Mouse (Mus musculus) midbrain, embryonic 12.5 days (tissue): ENCODE measurements at regions not wholly inside any gene's neighbourhood (a gene's known extent, or its start where the extent isn't known, plus 50 kb on each side); places are given as distances from the start of the nearest gene placed in this dataset.

Experiments
- ATAC-seq: fragments of 200-750 bp; cut with Nextera tagmentation; 2 replicates; pipeline ENCODE4 v1.8.0; 2017; ENCODE audit warnings: low read depth, moderate TSS enrichment, moderate library complexity; ENCODE audit not compliant: low FRiP score
- H3K27ac ChIP-seq: fragments of 300-500 bp; sonication (generic); replicated peaks from 2 replicates; pipeline ENCODE4 v1.5.1; 2016; ENCODE audit warnings: mild to moderate bottlenecking
- H3K27me3 ChIP-seq: fragments of 300-500 bp; sonication (generic); 2 replicates; pipeline ENCODE4 v1.6.1; 2016; ENCODE audit warnings: mild to moderate bottlenecking
- H3K36me3 ChIP-seq: fragments of 300-500 bp; sonication (generic); 2 replicates; pipeline ENCODE4 v1.6.1; 2016
- H3K4me1 ChIP-seq: fragments of 300-500 bp; sonication (generic); 2 replicates; pipeline ENCODE4 v1.6.1; 2016
- H3K4me2 ChIP-seq: fragments of 300-500 bp; sonication (generic); replicated peaks from 2 replicates; pipeline ENCODE4 v1.6.1; 2016; ENCODE audit warnings: mild to moderate bottlenecking, moderate library complexity
- H3K4me3 ChIP-seq: fragments of 300-500 bp; sonication (generic); 2 replicates; pipeline ENCODE4 v1.5.1; 2016; ENCODE audit warnings: mild to moderate bottlenecking
- H3K9ac ChIP-seq: fragments of 300-500 bp; sonication (generic); replicated peaks from 2 replicates; pipeline ENCODE4 v1.6.1; 2016; ENCODE audit warnings: mild to moderate bottlenecking, moderate library complexity
- H3K9me3 ChIP-seq: fragments of 300-500 bp; sonication (generic); 2 replicates; pipeline ENCODE4 v1.6.1; 2016; ENCODE audit warnings: mild to moderate bottlenecking
- WGBS: fragments of 180-500 bp; shearing (Covaris S2); methylation state at CpG from one replicate; pipeline ENCODE4 v1.1.7; 2016; 5-methylcytosine and 5-hydroxymethylcytosine counted together

DNA sequence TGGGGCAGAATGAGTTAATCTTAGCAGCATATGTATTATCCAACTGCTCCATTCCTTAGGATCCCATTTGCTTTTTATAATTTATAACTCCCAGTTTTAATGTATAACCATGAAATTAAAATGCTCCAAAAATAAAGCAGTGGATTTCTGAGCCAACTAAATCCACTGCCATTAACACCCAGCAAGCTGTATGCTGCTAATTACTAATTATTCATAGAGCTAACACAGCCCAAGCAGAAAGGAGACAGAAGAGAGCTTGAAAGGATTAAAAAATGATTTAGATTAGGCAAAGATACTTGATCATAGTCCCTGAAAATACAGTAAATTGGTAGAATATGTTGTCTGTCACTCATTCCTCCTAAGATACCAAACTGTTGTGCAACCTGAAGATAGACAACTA lies 213.9 kb upstream of the Pcsk2 start:
- H3K27me3 ChIP-seq = no peaks in the 10 kb centered on the region
- H3K4me2 ChIP-seq = no peak overlapping the region
- no peaks in the 10 kb centered on the region for H3K4me1 ChIP-seq
- no peak overlapping the region for H3K9ac ChIP-seq
- H3K27ac ChIP-seq = no peak overlapping the region
- no peaks in the 10 kb centered on the region for H3K9me3 ChIP-seq
- no peaks in the 10 kb centered on the region for H3K36me3 ChIP-seq
- ATAC-seq = no peak
- H3K4me3 ChIP-seq = no peak overlapping the region

DNA sequence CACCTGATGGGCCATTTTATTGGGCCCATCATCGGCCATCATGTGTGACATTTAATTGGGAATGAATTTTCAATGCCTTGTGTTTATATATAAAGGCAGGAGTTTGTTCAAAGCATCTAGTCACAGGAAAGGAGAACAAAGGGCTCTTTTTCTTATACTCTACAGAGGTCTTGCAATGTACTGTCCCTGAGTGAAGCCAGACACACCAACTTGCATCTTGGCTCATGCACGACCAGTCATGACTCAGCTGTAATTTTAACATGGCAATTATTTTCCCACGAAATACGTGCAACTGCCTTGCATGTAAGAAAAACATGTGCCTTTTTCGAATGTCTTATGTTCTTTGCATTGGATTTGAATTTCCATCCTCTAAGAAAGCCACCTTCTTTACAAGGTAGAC lies 205.6 kb upstream of the Pcsk2 start:
- 88% methylated on average over 5 of the region's 5 CpGs for WGBS
- no peaks in the 10 kb centered on the region for H3K4me1 ChIP-seq
- H3K27me3 ChIP-seq = no peaks in the 10 kb centered on the region
- no peak overlapping the region for H3K27ac ChIP-seq
- no peak overlapping the region for H3K4me2 ChIP-seq
- H3K9me3 ChIP-seq = no peaks in the 10 kb centered on the region
- H3K36me3 ChIP-seq = no peaks in the 10 kb centered on the region
- no peak overlapping the region for H3K4me3 ChIP-seq
- ATAC-seq = no peak
- no peak overlapping the region for H3K9ac ChIP-seq

DNA sequence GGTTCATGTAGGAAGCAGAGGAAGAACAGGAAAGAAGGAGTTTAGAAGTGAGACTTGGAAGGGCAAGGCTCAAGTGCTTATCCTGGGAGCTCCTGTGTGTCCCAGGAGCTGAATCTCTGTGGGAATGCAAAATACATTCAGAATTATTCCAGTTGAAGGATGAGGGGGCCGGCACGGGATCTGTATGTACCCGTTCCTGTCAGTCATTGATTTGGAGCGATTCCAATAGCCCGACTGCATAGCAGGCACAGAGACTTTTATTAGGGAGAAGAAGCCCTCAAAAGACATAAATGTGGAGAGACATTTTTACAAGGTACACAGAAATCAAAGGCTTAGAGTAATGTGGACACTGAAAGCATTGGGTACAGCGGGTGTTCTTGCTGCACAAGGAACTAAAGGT lies 181.8 kb upstream of the Pcsk2 start:
- no peaks in the 10 kb centered on the region for H3K36me3 ChIP-seq
- no peak overlapping the region for H3K9ac ChIP-seq
- no peak overlapping the region for H3K4me3 ChIP-seq
- ATAC-seq = no peak
- H3K4me2 ChIP-seq = no peak overlapping the region
- no peaks in the 10 kb centered on the region for H3K9me3 ChIP-seq
- H3K27me3 ChIP-seq = no peaks in the 10 kb centered on the region
- WGBS = 90% methylated on average over 6 of the region's 6 CpGs
- no peak overlapping the region for H3K27ac ChIP-seq
- no peaks in the 10 kb centered on the region for H3K4me1 ChIP-seq

DNA sequence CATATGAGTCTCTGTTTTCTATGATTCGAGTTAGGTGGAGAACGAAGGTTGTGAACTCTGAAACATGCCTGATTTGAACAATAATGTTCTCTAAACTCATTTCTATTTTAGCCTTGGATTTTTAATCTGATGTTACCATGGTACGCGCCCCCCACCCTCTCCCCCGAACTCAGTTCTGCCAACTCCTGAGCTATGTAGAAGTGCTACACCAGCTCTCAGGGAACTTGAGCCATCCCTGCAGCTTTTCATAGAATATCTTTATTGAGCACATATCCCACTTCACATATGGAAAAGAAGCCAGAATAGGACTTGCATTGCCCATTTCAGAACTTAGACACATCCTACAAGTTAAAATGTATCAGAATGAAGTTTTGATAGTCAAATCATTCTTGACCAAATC lies 180.0 kb upstream of the Pcsk2 start:
- 89% methylated on average over 5 of the region's 5 CpGs for WGBS

More for the DNA sequence above, 180.0 kb upstream of the Pcsk2 start:
- Histone ChIP-seq H3K27me3 (no peaks in the 10 kb centered on the region), H3K4me1 (no peaks in the 10 kb centered on the region), H3K4me2 (no peak overlapping the region), H3K9me3 (no peaks in the 10 kb centered on the region), H3K36me3 (no peaks in the 10 kb centered on the region), H3K27ac (no peak overlapping the region), H3K4me3 (no peak overlapping the region), H3K9ac (no peak overlapping the region)
- no peak for ATAC-seq
